Mouse (Mus musculus) embryonic fibroblast, embryonic 13.5 days (primary cell): Measurements from ENCODE around the gene Ino80b.

ENCODE experiments used
- CTCF ChIP-seq: IDR thresholded peaks from 2 replicates; pipeline ENCODE4 v1.5.1; 2011; ENCODE audit warnings: mild to moderate bottlenecking, control low read depth, low read length, moderate library complexity, borderline replicate concordance; ENCODE audit not compliant: insufficient read depth
- POLR2A ChIP-seq: IDR thresholded peaks from 2 replicates; pipeline ENCODE4 v1.6.1; 2011; ENCODE audit warnings: low read depth, mild to moderate bottlenecking, control low read depth, low read length, moderate library complexity

GRCm38 (mm10) chr6:83115011-83115671 lies 10.1 kb downstream of the Ino80b start, which contains the start of gene Mogs:
- TF ChIP-seq POLR2A (peak; percentile 95), CTCF (peak; percentile 39; the same call in 1 of the 2 replicates)
